Comparison of ENCODE assay signal across 7 mouse cellular contexts in the genomic region with DNA sequence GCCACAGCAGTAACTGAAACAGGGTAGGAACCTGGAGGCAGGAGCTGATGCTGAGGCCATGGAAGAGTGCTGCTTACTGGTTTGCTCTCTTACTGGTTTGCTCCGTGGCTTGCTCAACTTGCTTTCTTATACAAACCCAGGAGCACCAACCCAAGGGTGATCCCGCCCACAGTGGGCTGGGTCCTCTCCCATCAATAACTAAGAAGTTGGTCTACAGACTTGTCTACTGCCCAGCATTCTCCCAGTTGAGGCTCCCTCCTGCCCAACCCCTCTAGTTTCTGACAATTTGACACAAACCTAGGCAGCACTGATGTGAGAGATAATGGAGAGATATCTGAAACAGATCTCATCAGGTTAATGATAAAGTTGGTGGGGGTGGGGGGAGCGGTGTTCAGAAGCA.
DNase-seq lines count a peak whose midpoint lies in the region; ATAC-seq and TF ChIP-seq lines count a peak whose summit lies in the region.

No protein-coding gene starts in this region.

- peak; percentile 8; the same call in 1 of the 2 replicates for ATAC-seq in forebrain, embryonic 11.5 days (replicated peaks; ENCODE audit: low FRiP score)
- ATAC-seq in neural tube, embryonic 15.5 days (ENCODE audit: low FRiP score): no peak

- no peak overlapping the region for H3K9ac ChIP-seq in forebrain, embryonic 11.5 days (ENCODE audit: low read length)
- no peak overlapping the region for H3K9ac ChIP-seq in neural tube, embryonic 15.5 days (replicated peaks)

- peak overlapping the region; percentile 33 for H3K4me2 ChIP-seq in forebrain, embryonic 11.5 days (ENCODE audit: low read depth, low read length, severe bottlenecking)
- peak overlapping the region; percentile 41 for H3K4me2 ChIP-seq in neural tube, embryonic 15.5 days

- H3K4me1 ChIP-seq in forebrain, embryonic 11.5 days (replicated peaks; ENCODE audit: control insufficient read depth, insufficient read depth, low read length): peaks cover 9% of the 10 kb centered on the region
- H3K4me1 ChIP-seq in limb, embryonic 10.5 days: peaks cover 38% of the 10 kb centered on the region
- H3K4me1 ChIP-seq in neural tube, embryonic 15.5 days: peaks cover 34% of the 10 kb centered on the region

- no peaks in the 10 kb centered on the region for H3K36me3 ChIP-seq in forebrain, embryonic 11.5 days (ENCODE audit: control insufficient read depth, insufficient read depth, low read length)
- H3K36me3 ChIP-seq in limb, embryonic 10.5 days: no peaks in the 10 kb centered on the region
- no peaks in the 10 kb centered on the region for H3K36me3 ChIP-seq in neural tube, embryonic 15.5 days

- TF ChIP-seq CTCF in layer of hippocampus, adult 2 months (conservative IDR thresholded peaks at IDR 0.05): no peak

- DNase-seq in layer of hippocampus, adult 2 months (ENCODE audit: low spot score in 2 of 2): no peak
- DNase-seq in layer of hippocampus, postnatal 25 days (ENCODE audit: extremely low spot score in 1 of 2, low spot score in 1 of 2): no peak
- no peak for DNase-seq in forebrain, embryonic 11.5 days (ENCODE audit: low spot score)
- no peak for DNase-seq in limb, embryonic 10.5 days (ENCODE audit: low spot score)
- no peak for DNase-seq in urinary bladder, postnatal 36 days (ENCODE audit: low spot score in 2 of 2)
- DNase-seq in T-cell, adult 2 months (ENCODE audit: low spot score): no peak

- no peak overlapping the region; the same call in 1 of the 2 replicates for H3K4me3 ChIP-seq in layer of hippocampus, adult 2 months
- H3K4me3 ChIP-seq in forebrain, embryonic 11.5 days (ENCODE audit: low read depth, low read length): no peak overlapping the region
- peak overlapping the region; percentile 23; the same call in 1 of the 2 replicates for H3K4me3 ChIP-seq in limb, embryonic 10.5 days
- H3K4me3 ChIP-seq in neural tube, embryonic 15.5 days (replicated peaks): no peak overlapping the region

- H3K27ac ChIP-seq in layer of hippocampus, adult 2 months: peak overlapping the region; percentile 71
- H3K27ac ChIP-seq in forebrain, embryonic 11.5 days (ENCODE audit: low read depth, low read length): no peak overlapping the region; the same call in 1 of the 2 replicates
- no peak overlapping the region for H3K27ac ChIP-seq in limb, embryonic 10.5 days
- H3K27ac ChIP-seq in neural tube, embryonic 15.5 days (replicated peaks): peak overlapping the region; percentile 30; the same call in 1 of the 2 replicates

- no peaks in the 10 kb centered on the region for H3K9me3 ChIP-seq in forebrain, embryonic 11.5 days (ENCODE audit: control insufficient read depth, low read length)
- H3K9me3 ChIP-seq in limb, embryonic 10.5 days (replicated peaks): no peaks in the 10 kb centered on the region
- H3K9me3 ChIP-seq in neural tube, embryonic 15.5 days (replicated peaks): no peaks in the 10 kb centered on the region

- 21% methylated on average over 3 of the region's 3 CpGs for WGBS in forebrain, embryonic 11.5 days
- 25% methylated on average over 3 of the region's 3 CpGs for WGBS in limb, embryonic 10.5 days
- WGBS in neural tube, embryonic 15.5 days: 15% methylated on average over 3 of the region's 3 CpGs

- H3K27me3 ChIP-seq in forebrain, embryonic 11.5 days (ENCODE audit: control insufficient read depth, insufficient read depth, low read length): no peaks in the 10 kb centered on the region
- no peaks in the 10 kb centered on the region for H3K27me3 ChIP-seq in limb, embryonic 10.5 days (ENCODE audit: low read depth, poor library complexity, severe bottlenecking)
- H3K27me3 ChIP-seq in neural tube, embryonic 15.5 days (replicated peaks): no peaks in the 10 kb centered on the region

Comparison
In these comparisons a context has a peak if more than half of its experiments do, and no peak if none do; other contexts are left out.
1. H3K27ac ChIP-seq: peak in layer of hippocampus, adult 2 months (single experiment) and neural tube, embryonic 15.5 days (single experiment); none in forebrain, embryonic 11.5 days (single experiment) and limb, embryonic 10.5 days (single experiment).